Mouse (Mus musculus): ENCODE data around the gene Azi2.

Azi2 gene

GRCm38 (mm10) chr9:118040218-118041021 lies at the start of gene Azi2:
TSS of gene Azi2 (plus strand) at chr9:118040499.
- DNase-seq, result peak; percentile 99 to 100

- no peak for DNase-seq
Measured at GRCm38 (mm10) chr9:117996631-117997030, 43.7 kb upstream of the Azi2 start.

- DNase-seq, result no peak
Measured at GRCm38 (mm10) chr9:118001488-118001887, 38.8 kb upstream of the Azi2 start.

GRCm38 (mm10) chr9:118003218-118003886 lies 36.9 kb upstream of the Azi2 start:
- no peak for DNase-seq

GRCm38 (mm10) chr9:118003937-118004336 lies 36.4 kb upstream of the Azi2 start:
- no peak for DNase-seq

- no peak for DNase-seq
Measured at GRCm38 (mm10) chr9:118012928-118013327, 27.4 kb upstream of the Azi2 start.

- no peak for DNase-seq
Measured at GRCm38 (mm10) chr9:118024966-118025365, 15.3 kb upstream of the Azi2 start.

GRCm38 (mm10) chr9:118029490-118029889 lies 10.8 kb upstream of the Azi2 start:
- DNase-seq, result no peak

GRCm38 (mm10) chr9:118030252-118030651 lies 10.0 kb upstream of the Azi2 start:
- no peak for DNase-seq

GRCm38 (mm10) chr9:118031694-118032093 lies 8.6 kb upstream of the Azi2 start:
- no peak for DNase-seq

- DNase-seq, result no peak
Measured at GRCm38 (mm10) chr9:118034990-118035389, 5.3 kb upstream of the Azi2 start.

- peak; percentile 48 to 63 for DNase-seq
Measured at GRCm38 (mm10) chr9:118041022-118041400, 712 bp downstream of the Azi2 start.

- DNase-seq, result no peak
Measured at GRCm38 (mm10) chr9:118041646-118042045, 1.3 kb downstream of the Azi2 start.

- DNase-seq, result no peak
Measured at GRCm38 (mm10) chr9:118042738-118043137, 2.4 kb downstream of the Azi2 start.

GRCm38 (mm10) chr9:118043581-118043980 lies 3.3 kb downstream of the Azi2 start:
- no peak for DNase-seq

- DNase-seq, result no peak
Measured at GRCm38 (mm10) chr9:118045011-118045533, 4.8 kb downstream of the Azi2 start.

- peak in 1 of 2 experiments; percentile 47 for DNase-seq
Measured at GRCm38 (mm10) chr9:118053286-118053685, 13.0 kb downstream of the Azi2 start.

GRCm38 (mm10) chr9:118059101-118059500 lies 18.8 kb downstream of the Azi2 start:
- no peak for DNase-seq

GRCm38 (mm10) chr9:118070442-118070841 lies 30.1 kb downstream of the Azi2 start:
- peak; percentile 82 to 84 for DNase-seq

- no peak for DNase-seq
Measured at GRCm38 (mm10) chr9:118071337-118071736, 31.0 kb downstream of the Azi2 start.

GRCm38 (mm10) chr9:118072101-118072500 lies 31.8 kb downstream of the Azi2 start:
- DNase-seq, result no peak

GRCm38 (mm10) chr9:118073358-118073757 lies 33.1 kb downstream of the Azi2 start:
- DNase-seq, result no peak

- no peak for DNase-seq
Measured at GRCm38 (mm10) chr9:118082575-118083431, 42.5 kb downstream of the Azi2 start.
